Mouse (Mus musculus) MEL-GATA-1-ER (cell line): ENCODE results near the gene Clec2e.

Experiments used
- DNase-seq: peaks from one replicate; pipeline ENCODE4 v3.0.0-alpha.2; 2012; ENCODE audit warnings: low read depth; ENCODE audit errors: extremely low read depth

Gene Clec2e

GRCm38 (mm10) chr6:129065407-129065806 is 35.3 kb downstream of the Clec2e start:
- DNase-seq = no peak

DNA sequence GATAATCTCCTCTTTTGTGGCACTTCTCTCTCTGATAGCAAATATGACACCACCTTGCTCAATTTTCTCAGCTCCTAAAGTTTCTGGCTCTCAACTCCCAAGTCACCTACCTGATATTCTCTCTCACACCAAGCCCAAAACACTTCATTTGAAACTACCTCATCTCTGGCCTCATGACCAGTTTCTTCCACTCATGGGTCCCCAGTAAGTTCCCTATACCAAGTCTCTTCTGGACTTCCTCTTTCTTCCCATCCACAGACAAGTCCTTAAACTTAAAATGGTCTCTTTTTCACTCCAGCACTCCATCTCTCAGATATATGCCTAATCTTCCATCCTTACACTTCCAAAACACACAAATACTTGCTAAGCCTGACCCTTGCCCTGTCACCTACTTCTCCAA is 42.7 kb downstream of the Clec2e start:
- no peak for DNase-seq

- DNase-seq = no peak
Observed at GRCm38 (mm10) chr6:129056237-129056636, 44.5 kb downstream of the Clec2e start.

- no peak for DNase-seq
Observed at GRCm38 (mm10) chr6:129051731-129052130, 49.0 kb downstream of the Clec2e start.

DNA sequence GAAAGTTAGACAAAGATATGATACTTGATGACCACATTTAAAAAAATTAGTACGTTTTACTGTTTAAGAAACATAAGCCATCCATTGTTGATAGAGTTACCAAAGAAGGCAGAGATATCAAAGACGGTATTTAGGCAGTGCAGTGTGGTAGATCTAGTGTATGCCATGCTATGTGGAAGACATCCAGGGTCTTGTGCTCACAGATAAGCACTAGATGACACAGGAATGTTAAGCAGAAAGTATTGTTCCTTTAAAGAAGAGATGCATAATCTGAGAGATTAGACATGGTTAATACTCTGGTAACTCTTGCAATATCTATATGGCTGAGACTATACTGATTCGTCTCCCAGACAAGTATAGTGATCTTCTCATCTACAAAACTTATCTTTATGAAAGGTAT is 49.6 kb downstream of the Clec2e start:
- DNase-seq = no peak

DNA sequence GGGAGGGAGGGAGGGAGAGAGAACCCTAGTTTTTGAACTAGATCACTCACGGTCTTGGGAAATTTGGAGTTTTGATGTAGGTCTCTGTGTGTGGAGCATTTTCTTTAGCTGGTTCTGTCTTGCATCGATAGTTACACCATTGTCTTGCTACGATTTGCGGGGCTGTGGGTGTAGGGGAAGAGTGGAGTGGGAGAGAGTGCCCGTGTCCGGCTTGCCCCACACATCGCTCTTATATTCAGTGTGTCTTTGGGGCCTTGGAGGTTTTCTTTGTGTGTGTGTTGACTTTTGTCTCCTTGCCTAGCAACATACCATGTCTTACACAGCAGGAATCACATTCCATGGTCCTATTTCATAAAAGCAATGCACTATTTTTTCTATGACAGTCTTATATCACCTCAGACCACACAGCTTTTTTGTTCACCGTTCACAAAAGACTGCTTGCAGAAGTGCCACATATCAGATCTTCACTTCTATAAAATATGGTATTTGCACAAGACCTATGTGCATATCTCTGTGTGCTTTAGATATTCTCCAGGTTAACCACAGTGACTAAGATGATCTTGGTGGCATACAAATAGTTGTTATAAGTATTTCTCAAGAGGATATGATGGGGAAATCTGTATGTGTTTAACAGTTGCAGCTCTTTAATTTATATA is 51.0 kb downstream of the Clec2e start:
- DNase-seq = peak; percentile 83

- peak; percentile 77 for DNase-seq
Observed at GRCm38 (mm10) chr6:129048857-129049473, 51.7 kb downstream of the Clec2e start.

DNA sequence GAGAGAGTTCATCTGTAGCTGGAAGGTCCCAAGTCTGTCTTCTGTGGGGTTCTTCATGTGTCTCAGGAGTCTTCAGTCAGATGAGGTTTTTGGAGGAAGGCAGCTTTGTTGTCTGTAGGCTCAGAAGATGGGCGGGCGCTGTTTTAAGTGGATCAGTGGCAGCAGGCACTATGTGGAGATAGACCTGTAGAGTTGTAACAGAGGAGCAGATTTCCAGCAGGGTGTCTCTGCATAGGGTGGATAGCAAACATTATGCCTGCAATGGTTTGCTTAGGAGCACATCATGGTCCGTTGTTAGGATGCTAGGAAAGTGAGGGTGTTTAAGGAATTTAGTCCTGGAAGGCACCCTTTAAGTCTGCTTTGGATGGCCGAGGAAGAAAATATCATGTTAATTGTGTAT is 52.3 kb downstream of the Clec2e start:
- DNase-seq = no peak

DNA sequence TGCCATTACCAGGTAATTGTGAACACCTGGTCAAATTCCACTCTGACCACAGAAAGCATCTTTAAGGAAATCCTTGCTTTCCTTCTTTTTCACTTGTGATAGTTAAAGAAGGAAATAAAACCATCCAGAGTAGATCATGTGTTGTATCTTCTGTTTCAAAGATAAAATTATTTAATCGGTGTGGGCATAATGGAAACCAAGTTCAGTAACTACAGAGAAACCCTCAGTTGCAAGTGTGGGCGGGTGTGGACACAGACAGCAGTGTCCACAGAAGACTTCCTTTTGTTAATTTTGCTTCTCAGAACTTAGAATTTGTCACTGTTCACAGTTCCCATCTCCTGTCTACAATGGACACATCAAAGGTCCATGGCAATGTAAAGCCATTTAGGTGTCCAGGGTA is 55.1 kb downstream of the Clec2e start, which contains the start of gene Klrb1f:
Gene Klrb1f, plus strand, starts transcription at position 301 of the 400 bp plus-strand sequence.
- no peak for DNase-seq

- no peak for DNase-seq
Observed at GRCm38 (mm10) chr6:129042470-129042869, 58.2 kb downstream of the Clec2e start.
